Mouse (Mus musculus) lung, postnatal 0 days (tissue): Measurements from ENCODE around the gene 5830473C10Rik. TPM values are rescaled to one million over a fixed set of nuclear protein-coding genes. Genes with fewer than 3 reads are reported as not detected.

Experiments used
- ATAC-seq: fragments of 200-750 bp; cut with Nextera tagmentation; 2 replicates; pipeline ENCODE4 v1.8.0; 2017; ENCODE audit warnings: moderate library complexity
- DNase-seq: peaks from one replicate; pipeline ENCODE4 v3.0.0-alpha.2; 2016; ENCODE audit warnings: low spot score
- H3K27ac ChIP-seq: fragments of 300-500 bp; sonication (generic); 2 replicates; pipeline ENCODE4 v1.5.1; 2014; ENCODE audit warnings: antibody characterized with exemption, mild to moderate bottlenecking, low read length, mixed read lengths
- H3K27me3 ChIP-seq: fragments of 300-500 bp; sonication (generic); replicated peaks from 2 replicates; pipeline ENCODE4 v1.6.1; 2014; ENCODE audit warnings: low read length, mixed read lengths; ENCODE audit not compliant: insufficient read depth
- H3K36me3 ChIP-seq: fragments of 300-500 bp; sonication (generic); 2 replicates; pipeline ENCODE4 v1.6.1; 2014; ENCODE audit warnings: low read length, mixed read lengths; ENCODE audit not compliant: insufficient read depth
- H3K4me1 ChIP-seq: fragments of 300-500 bp; sonication (generic); 2 replicates; pipeline ENCODE4 v1.6.1; 2014; ENCODE audit warnings: antibody characterized with exemption, low read depth, low read length, mixed read lengths; ENCODE audit not compliant: insufficient read depth
- H3K4me2 ChIP-seq: fragments of 300-500 bp; sonication (generic); replicated peaks from 2 replicates; pipeline ENCODE4 v1.6.1; 2014; ENCODE audit warnings: low read depth, mild to moderate bottlenecking, low read length, moderate library complexity, mixed read lengths
- H3K4me3 ChIP-seq: fragments of 300-500 bp; sonication (generic); 2 replicates; pipeline ENCODE4 v1.5.1; 2014; ENCODE audit warnings: low read depth, low read length
- H3K9ac ChIP-seq: fragments of 300-500 bp; sonication (generic); replicated peaks from 2 replicates; pipeline ENCODE4 v1.6.1; 2014; ENCODE audit warnings: low read depth, mild to moderate bottlenecking
- H3K9me3 ChIP-seq: fragments of 300-500 bp; sonication (generic); 2 replicates; pipeline ENCODE4 v1.6.1; 2016; ENCODE audit warnings: low read length, mixed read lengths
- CTCF ChIP-seq: IDR thresholded peaks from 2 replicates; pipeline ENCODE4 v1.5.1; 2016; ENCODE audit warnings: antibody characterized with exemption, mild to moderate bottlenecking
- EP300 ChIP-seq: IDR thresholded peaks from 2 replicates; pipeline ENCODE4 v1.6.1; 2016; ENCODE audit warnings: antibody characterized with exemption, mild to moderate bottlenecking, control low read depth
- WGBS: fragments of 180-500 bp; shearing (Covaris S2); extraction: QIAGEN DNeasy Blood & Tissue Kit; methylation state at CpG from one replicate; pipeline ENCODE4 v1.1.7; 2014; 5-methylcytosine and 5-hydroxymethylcytosine counted together
- polyA plus RNA-seq: library from polyadenylated mRNA; unstranded; fragments of >200 nt; fragmentation: Nextera tagmentation; extraction: Ambion mirVana; gene quantifications from 2 replicates; pipeline ENCODE4 v1.2.1, GENCODE M21; 2015

The 5830473C10Rik gene
- polyA plus RNA-seq, 1 experiment from 2014 or later = not detected

DNA sequence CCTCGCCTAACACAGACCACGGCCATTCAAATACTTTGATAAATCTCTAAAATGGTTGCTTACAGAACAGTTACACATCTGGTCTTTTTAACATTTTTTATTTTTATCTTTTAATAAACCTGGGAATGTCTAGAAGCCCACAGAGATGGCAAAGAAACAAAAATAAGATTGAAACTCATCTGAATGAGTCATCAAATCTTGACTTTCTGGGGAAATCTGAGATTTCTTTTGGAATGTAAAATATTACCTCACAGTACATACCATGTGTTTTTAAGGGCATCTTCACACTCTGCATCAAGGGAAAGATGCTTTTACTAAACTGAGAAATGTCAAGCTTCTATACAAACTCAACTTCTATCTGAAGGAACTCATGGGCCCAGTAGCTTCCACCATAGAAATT is 60.4 kb downstream of the 5830473C10Rik start:
- no peaks in the 10 kb centered on the region for H3K36me3 ChIP-seq
- H3K9ac ChIP-seq = no peak overlapping the region
- ATAC-seq (no peak), DNase-seq (no peak)
- no peaks in the 10 kb centered on the region for H3K9me3 ChIP-seq
- H3K27me3 ChIP-seq = no peaks in the 10 kb centered on the region
- H3K4me3 ChIP-seq = no peak overlapping the region
- H3K4me1 ChIP-seq = no peaks in the 10 kb centered on the region
- no peak overlapping the region for H3K27ac ChIP-seq
- 93% methylated on average over 2 of the region's 2 CpGs for WGBS
- TF ChIP-seq EP300 (no peak), CTCF (no peak)
- no peak overlapping the region for H3K4me2 ChIP-seq

DNA sequence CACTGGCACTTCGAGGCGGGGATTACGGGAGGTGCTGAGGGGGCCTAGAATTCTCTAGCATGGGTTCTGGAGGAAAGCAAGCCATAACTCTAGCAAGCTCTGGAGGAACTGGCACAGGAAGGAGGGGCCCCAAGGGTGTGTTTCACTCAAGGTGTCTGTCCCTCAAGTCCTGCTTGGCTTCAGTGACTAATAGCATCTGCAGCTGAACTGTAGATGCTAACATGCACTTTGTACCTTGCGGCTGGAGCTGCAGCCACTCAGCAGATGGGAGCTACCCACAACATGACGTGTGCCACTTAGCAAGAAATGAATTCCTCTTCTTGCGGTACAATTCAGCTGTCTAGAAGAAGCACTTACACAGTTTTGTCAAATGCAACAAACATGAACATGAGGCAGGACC is 60.8 kb downstream of the 5830473C10Rik start:
- DNase-seq = no peak
- Histone ChIP-seq H3K9ac (no peak overlapping the region), H3K4me2 (no peak overlapping the region), H3K27ac (no peak overlapping the region), H3K9me3 (no peaks in the 10 kb centered on the region), H3K36me3 (no peaks in the 10 kb centered on the region), H3K4me1 (no peaks in the 10 kb centered on the region), H3K27me3 (no peaks in the 10 kb centered on the region), H3K4me3 (no peak overlapping the region)
- no peak for ATAC-seq
- TF ChIP-seq EP300 = no peak
- no peak for TF ChIP-seq CTCF
- 87% methylated on average over 6 of the region's 6 CpGs for WGBS

DNA sequence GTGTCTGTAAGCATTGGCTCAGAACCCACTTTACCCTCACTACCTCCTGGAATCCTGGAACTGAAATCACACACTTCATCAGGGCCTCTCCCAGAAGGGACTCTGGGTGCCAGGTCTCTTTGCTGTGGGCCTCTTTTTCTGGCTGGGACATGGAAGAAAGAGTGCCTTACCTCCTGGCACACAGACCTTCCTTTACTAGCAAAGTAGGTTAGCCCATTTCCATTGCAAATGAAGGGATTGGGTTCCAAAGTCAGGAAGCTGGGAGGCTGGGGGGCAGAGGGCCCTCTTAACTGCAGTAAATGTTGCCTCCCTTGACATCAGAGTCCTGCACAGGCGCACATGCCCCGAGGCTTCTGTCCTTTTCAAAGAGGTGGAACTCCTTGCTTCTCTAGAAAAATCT is 62.3 kb downstream of the 5830473C10Rik start:
- Histone ChIP-seq H3K27ac (no peak overlapping the region), H3K4me3 (no peak overlapping the region), H3K9me3 (no peaks in the 10 kb centered on the region), H3K27me3 (no peaks in the 10 kb centered on the region), H3K4me1 (no peaks in the 10 kb centered on the region), H3K36me3 (no peaks in the 10 kb centered on the region), H3K4me2 (no peak overlapping the region), H3K9ac (no peak overlapping the region)
- no peak for TF ChIP-seq EP300
- no peak for TF ChIP-seq CTCF
- DNase-seq (no peak), ATAC-seq (no peak)
- 88% methylated on average over 2 of the region's 2 CpGs for WGBS

DNA sequence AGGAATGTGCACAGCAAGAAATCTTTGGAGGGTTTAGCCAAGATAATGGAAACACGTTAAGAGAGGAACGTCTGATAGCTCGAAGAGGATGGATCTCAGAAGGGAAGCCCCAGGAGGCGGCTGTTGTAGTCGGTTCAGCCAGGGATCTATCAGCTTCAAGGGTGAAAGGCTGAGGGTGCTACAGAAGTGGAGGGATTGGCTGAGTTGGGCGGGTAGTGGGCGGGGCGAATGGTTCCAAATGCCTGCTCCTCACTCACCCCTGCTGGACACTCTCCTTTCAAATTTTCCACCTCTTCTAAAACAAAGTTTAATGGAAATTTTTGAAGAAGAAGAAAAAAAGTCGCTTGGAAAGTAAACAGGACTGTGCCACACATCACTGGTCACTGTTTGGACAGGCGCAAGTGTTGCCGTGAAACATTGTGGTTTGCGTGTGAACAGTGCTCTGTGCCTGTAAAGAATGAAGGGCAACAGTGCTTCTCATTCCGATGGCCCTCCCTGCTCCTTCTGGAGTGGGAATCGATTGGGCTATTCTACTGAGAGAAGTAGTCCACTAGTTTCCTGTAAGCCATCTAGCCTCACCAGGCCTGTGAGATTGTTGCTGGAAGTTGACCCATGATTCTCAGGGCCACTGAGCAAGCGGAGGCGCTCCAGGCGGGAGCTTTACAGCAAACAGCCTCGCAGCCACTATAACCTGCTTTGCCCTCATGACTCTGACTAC is 64.0 kb downstream of the 5830473C10Rik start:
- H3K27ac ChIP-seq = no peak overlapping the region
- no peak overlapping the region for H3K4me3 ChIP-seq
- no peak overlapping the region for H3K9ac ChIP-seq
- WGBS = 70% methylated on average over 18 of the region's 18 CpGs
- ATAC-seq = no peak
- H3K9me3 ChIP-seq = no peaks in the 10 kb centered on the region
- no peaks in the 10 kb centered on the region for H3K27me3 ChIP-seq
- TF ChIP-seq EP300 (no peak), CTCF (no peak)
- no peaks in the 10 kb centered on the region for H3K36me3 ChIP-seq
- peak; percentile 14 for DNase-seq
- H3K4me1 ChIP-seq = no peaks in the 10 kb centered on the region
- no peak overlapping the region for H3K4me2 ChIP-seq

DNA sequence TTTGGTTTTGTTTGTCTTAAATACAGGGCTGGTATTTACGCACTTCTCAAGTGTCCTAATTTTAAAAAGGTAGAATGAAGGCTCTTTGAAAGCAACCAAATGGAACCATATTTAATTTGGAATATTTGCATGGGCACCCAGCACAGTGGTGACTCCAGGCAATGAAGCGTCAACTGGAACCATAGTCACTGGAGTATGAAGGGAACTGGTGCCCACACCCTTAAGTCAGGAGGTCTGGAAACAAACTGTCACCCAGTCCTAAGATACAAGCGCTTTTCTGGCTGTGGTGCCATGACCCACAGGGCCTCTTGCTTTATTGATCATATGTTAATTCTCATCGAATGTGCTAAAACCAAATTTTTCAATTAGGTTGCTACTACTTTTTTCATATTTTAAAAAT is 66.5 kb downstream of the 5830473C10Rik start:
- no peak for DNase-seq
- H3K9me3 ChIP-seq = no peaks in the 10 kb centered on the region
- no peak overlapping the region for H3K4me2 ChIP-seq
- no peak overlapping the region for H3K27ac ChIP-seq
- H3K36me3 ChIP-seq = no peaks in the 10 kb centered on the region
- H3K4me1 ChIP-seq = no peaks in the 10 kb centered on the region
- H3K27me3 ChIP-seq = no peaks in the 10 kb centered on the region
- no peak for ATAC-seq
- 81% methylated on average over 4 of the region's 4 CpGs for WGBS
- no peak overlapping the region for H3K9ac ChIP-seq
- no peak for TF ChIP-seq EP300
- TF ChIP-seq CTCF = no peak
- H3K4me3 ChIP-seq = no peak overlapping the region

DNA sequence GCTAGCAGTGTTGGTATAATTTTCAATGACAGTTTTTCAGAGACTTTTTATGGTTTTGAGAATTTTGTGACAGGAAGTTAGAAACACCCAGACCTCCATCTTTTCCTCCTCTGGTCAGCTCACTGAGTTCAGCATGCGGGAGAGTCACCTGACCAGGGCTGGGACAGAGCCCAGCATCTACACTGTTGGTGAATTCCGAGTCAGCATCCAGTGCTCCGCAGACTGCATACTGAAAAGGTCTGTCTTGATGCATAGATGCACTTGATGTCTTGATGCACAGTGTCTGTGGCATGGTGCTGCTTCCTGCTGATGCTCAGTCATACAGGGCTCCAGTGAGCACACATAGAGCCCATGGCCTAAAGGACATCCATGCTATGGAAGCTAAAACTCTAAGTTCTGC is 67.1 kb downstream of the 5830473C10Rik start:
- no peak overlapping the region for H3K9ac ChIP-seq
- no peak overlapping the region for H3K4me3 ChIP-seq
- ATAC-seq = no peak
- H3K27ac ChIP-seq = no peak overlapping the region
- WGBS = 78% methylated on average over 3 of the region's 3 CpGs
- H3K27me3 ChIP-seq = no peaks in the 10 kb centered on the region
- DNase-seq = no peak
- H3K9me3 ChIP-seq = no peaks in the 10 kb centered on the region
- H3K4me1 ChIP-seq = no peaks in the 10 kb centered on the region
- H3K36me3 ChIP-seq = no peaks in the 10 kb centered on the region
- H3K4me2 ChIP-seq = no peak overlapping the region
- TF ChIP-seq CTCF (no peak), EP300 (no peak)

DNA sequence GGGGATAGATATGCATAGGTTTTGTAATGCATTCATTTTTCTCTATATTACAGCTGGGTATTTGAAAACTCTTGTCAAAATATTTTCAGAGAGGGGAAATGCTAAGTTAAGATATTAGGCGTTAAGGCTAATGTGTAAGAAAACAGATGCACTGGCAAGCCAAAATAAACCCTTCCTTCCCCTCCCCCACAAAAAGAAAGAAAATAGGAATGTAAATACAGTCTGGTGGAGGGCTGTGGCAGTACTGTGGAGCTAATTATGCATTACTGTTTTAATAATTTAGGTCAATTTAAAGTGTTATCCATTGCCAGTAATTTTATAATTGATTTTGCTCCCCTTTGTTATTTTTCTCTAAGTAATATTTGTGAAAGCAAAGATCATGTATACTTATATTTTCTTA is 67.6 kb downstream of the 5830473C10Rik start:
- WGBS = 54% methylated on average over 1 of the region's 1 CpGs

More for the DNA sequence above, 67.6 kb downstream of the 5830473C10Rik start:
- Histone ChIP-seq H3K4me1 (no peaks in the 10 kb centered on the region), H3K27ac (no peak overlapping the region), H3K36me3 (no peaks in the 10 kb centered on the region), H3K9ac (no peak overlapping the region), H3K4me2 (no peak overlapping the region), H3K4me3 (no peak overlapping the region), H3K27me3 (no peaks in the 10 kb centered on the region), H3K9me3 (no peaks in the 10 kb centered on the region)
- no peak for DNase-seq
- ATAC-seq = no peak
- TF ChIP-seq EP300 = no peak
- TF ChIP-seq CTCF = no peak
